Mouse (Mus musculus) embryo, embryonic 10 days (tissue): ENCODE data around the gene Ptgfrn.

Experiments
- DNase-seq: peaks from one replicate; pipeline ENCODE4 v3.0.0-alpha.2; 2015; ENCODE audit warnings: low spot score

The Ptgfrn gene

GRCm38 (mm10) chr3:101078344-101078743, 31.7 kb downstream of the Ptgfrn start:
- DNase-seq: no peak

GRCm38 (mm10) chr3:101077710-101078100, 32.4 kb downstream of the Ptgfrn start:
- no peak for DNase-seq

- DNase-seq: no peak
These were observed 32.9 kb downstream of the Ptgfrn start for GRCm38 (mm10) chr3:101076966-101077709.

GRCm38 (mm10) chr3:101075866-101076265, 34.2 kb downstream of the Ptgfrn start:
- DNase-seq: no peak

- no peak for DNase-seq
These were observed 36.7 kb downstream of the Ptgfrn start for GRCm38 (mm10) chr3:101073384-101073783.

- no peak for DNase-seq
These were observed 37.4 kb downstream of the Ptgfrn start for GRCm38 (mm10) chr3:101072506-101073215.

- DNase-seq: no peak
These were observed 38.5 kb downstream of the Ptgfrn start for GRCm38 (mm10) chr3:101071576-101071975.

- peak; percentile 31 for DNase-seq
These were observed 39.3 kb downstream of the Ptgfrn start for GRCm38 (mm10) chr3:101070796-101071235.

- DNase-seq: no peak
These were observed 39.8 kb downstream of the Ptgfrn start for GRCm38 (mm10) chr3:101070230-101070795.

GRCm38 (mm10) chr3:101068701-101069100, 41.4 kb downstream of the Ptgfrn start:
- no peak for DNase-seq

GRCm38 (mm10) chr3:101066175-101066574, 43.9 kb downstream of the Ptgfrn start:
- no peak for DNase-seq

- no peak for DNase-seq
These were observed 48.1 kb downstream of the Ptgfrn start for GRCm38 (mm10) chr3:101061865-101062585.

GRCm38 (mm10) chr3:101059214-101059613, 50.9 kb downstream of the Ptgfrn start:
- no peak for DNase-seq

GRCm38 (mm10) chr3:101058203-101058602, 51.9 kb downstream of the Ptgfrn start:
- no peak for DNase-seq

GRCm38 (mm10) chr3:101055216-101055615, 54.9 kb downstream of the Ptgfrn start:
- DNase-seq: no peak

- DNase-seq: no peak
These were observed 58.5 kb downstream of the Ptgfrn start for GRCm38 (mm10) chr3:101051601-101052000.

- no peak for DNase-seq
These were observed 60.1 kb downstream of the Ptgfrn start for GRCm38 (mm10) chr3:101049997-101050396.

GRCm38 (mm10) chr3:101048781-101049180, 61.3 kb downstream of the Ptgfrn start:
- no peak for DNase-seq

- DNase-seq: no peak
These were observed 62.3 kb downstream of the Ptgfrn start for GRCm38 (mm10) chr3:101047586-101048275.

- DNase-seq: no peak
These were observed 64.6 kb downstream of the Ptgfrn start for GRCm38 (mm10) chr3:101045431-101045830.

GRCm38 (mm10) chr3:101044686-101045085, 65.4 kb downstream of the Ptgfrn start:
- no peak for DNase-seq

GRCm38 (mm10) chr3:101041997-101042396, 68.1 kb downstream of the Ptgfrn start:
- DNase-seq: no peak
